Mouse (Mus musculus): ENCODE data around the gene Tssc4.

- no peak for TF ChIP-seq CTCF (IDR thresholded peaks at IDR 0.05)
- TF ChIP-seq POLR2A (IDR thresholded peaks at IDR 0.05; ENCODE audit: insufficient read depth, low read depth, low read length) = no peak
- no peak for TF ChIP-seq EP300 (IDR thresholded peaks at IDR 0.05; ENCODE audit: insufficient read depth, low read depth, low read length)
These were observed 9.7 kb upstream of the Tssc4 start for GRCm38 (mm10) chr7:143059202-143059870.

All from heart, adult 2 months (tissue).